Mouse (Mus musculus) ovary, postnatal 36 days (tissue): ENCODE data around the gene Itga9.

Experiments
- DNase-seq: peaks from one replicate; pipeline ENCODE4 v3.0.0; 2022; ENCODE audit warnings: low spot score, mixed read lengths

Itga9 gene

GRCm38 (mm10) chr9:118950061-118950460 is 343.6 kb downstream of the Itga9 start:
- DNase-seq: no peak
